Mouse (Mus musculus) kidney, embryonic 14.5 days (tissue): ENCODE results near the gene Mpdz. TPM values are rescaled to one million over a fixed set of nuclear protein-coding genes. Genes with fewer than 3 reads are reported as not detected.

ENCODE experiments used
- ATAC-seq: fragments of 200-750 bp; cut with Nextera tagmentation; 2 replicates; pipeline ENCODE4 v1.8.0; 2017; ENCODE audit warnings: moderate number of reproducible peaks, mild to moderate bottlenecking, moderate TSS enrichment, moderate library complexity; ENCODE audit not compliant: low FRiP score, low TSS enrichment
- H3K27ac ChIP-seq: fragments of 300-500 bp; sonication (generic); 2 replicates; pipeline ENCODE4 v1.5.1; 2014; ENCODE audit warnings: low read depth, mild to moderate bottlenecking, low read length, moderate library complexity, mixed read lengths
- H3K27me3 ChIP-seq: fragments of 300-500 bp; sonication (generic); 2 replicates; pipeline ENCODE4 v1.6.1; 2014; ENCODE audit warnings: mild to moderate bottlenecking, low read length; ENCODE audit not compliant: control insufficient read depth, insufficient read depth
- H3K36me3 ChIP-seq: fragments of 300-500 bp; sonication (generic); 2 replicates; pipeline ENCODE4 v1.6.1; 2014; ENCODE audit warnings: low read length, mixed read lengths; ENCODE audit not compliant: control insufficient read depth, insufficient read depth
- H3K4me1 ChIP-seq: fragments of 300-500 bp; sonication (generic); 2 replicates; pipeline ENCODE4 v1.6.1; 2014; ENCODE audit warnings: low read length, mixed read lengths; ENCODE audit not compliant: control insufficient read depth, insufficient read depth
- H3K4me2 ChIP-seq: fragments of 300-500 bp; sonication (generic); replicated peaks from 2 replicates; pipeline ENCODE4 v1.6.1; 2014; ENCODE audit warnings: low read depth, mild to moderate bottlenecking, low read length
- H3K4me3 ChIP-seq: fragments of 300-500 bp; sonication (generic); 2 replicates; pipeline ENCODE4 v1.5.1; 2014; ENCODE audit warnings: mild to moderate bottlenecking, low read length
- H3K9ac ChIP-seq: fragments of 300-500 bp; sonication (generic); 2 replicates; pipeline ENCODE4 v1.6.1; 2014; ENCODE audit warnings: low read depth, mild to moderate bottlenecking, low read length, moderate library complexity
- H3K9me3 ChIP-seq: fragments of 300-500 bp; sonication (generic); 2 replicates; pipeline ENCODE4 v1.6.1; 2016; ENCODE audit warnings: low read length; ENCODE audit not compliant: control insufficient read depth
- WGBS: fragments of 180-500 bp; shearing (Covaris S2); extraction: QIAGEN DNeasy Blood & Tissue Kit; methylation state at CpG from one replicate; pipeline ENCODE4 v1.1.7; 2014; 5-methylcytosine and 5-hydroxymethylcytosine counted together
- polyA plus RNA-seq: library from polyadenylated mRNA; unstranded; fragments of >200 nt; fragmentation: Nextera tagmentation; extraction: Ambion mirVana; gene quantifications from 2 replicates; pipeline ENCODE4 v1.2.1, GENCODE M21; 2014

Gene Mpdz
- polyA plus RNA-seq, 1 experiment from 2014 or later = 39.0 TPM

DNA sequence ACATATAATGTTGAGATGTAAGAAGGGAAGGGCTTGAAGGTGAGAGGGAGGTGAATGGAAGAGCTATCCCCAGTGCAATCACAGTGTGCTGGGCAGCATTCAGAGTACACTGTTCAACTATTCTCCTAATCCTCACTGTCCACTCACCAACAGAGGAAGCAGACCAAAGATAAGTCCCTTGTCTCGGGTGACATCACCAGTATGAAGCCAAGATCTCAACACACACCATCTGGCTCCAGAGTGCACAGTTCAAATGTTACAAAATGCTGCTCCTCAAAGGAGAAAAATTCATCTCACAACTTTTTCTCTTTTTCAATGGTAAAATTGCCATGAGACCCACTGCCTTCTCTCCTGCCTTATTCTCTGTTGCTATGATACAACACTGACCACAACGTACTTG, 21.0 kb downstream of the Mpdz start:
- no peak overlapping the region for H3K4me3 ChIP-seq

DNA sequence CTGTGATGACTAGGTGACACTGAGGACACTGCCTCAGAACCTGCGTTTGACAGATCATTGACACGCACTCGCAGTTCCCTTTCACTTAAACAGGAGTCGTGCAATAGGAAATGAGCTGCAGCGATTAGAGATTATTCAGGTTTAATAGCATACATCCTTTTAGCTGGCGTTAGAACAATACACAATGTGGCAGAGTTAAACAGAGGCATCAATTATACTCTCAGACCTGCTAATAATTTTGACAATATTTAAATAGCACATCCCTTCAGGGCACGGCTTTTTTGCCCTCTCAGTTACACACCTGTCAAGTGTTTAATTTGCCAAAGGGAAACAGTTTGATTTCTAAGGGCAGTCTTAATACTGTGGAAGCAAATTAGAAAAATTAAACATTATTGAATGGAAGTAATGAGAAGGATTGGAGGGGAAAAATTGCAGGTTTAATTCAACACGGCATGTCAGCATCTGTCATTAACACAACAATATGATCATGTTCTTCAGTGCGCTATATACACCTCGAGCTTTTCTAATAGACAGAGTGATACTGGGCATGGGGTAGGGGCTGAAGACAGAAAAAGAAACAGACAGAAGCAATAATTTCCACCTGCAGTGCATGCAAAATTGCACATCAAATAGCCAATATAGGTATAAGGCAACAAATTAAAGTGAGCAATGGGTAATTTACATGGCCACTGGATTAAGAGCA, 27.1 kb downstream of the Mpdz start:
- Histone ChIP-seq H3K27me3 (no peaks in the 10 kb centered on the region), H3K4me3 (no peak overlapping the region), H3K27ac (no peak overlapping the region), H3K4me2 (no peak overlapping the region), H3K36me3 (peaks cover 7% of the 10 kb centered on the region), H3K9ac (no peak overlapping the region), H3K4me1 (no peaks in the 10 kb centered on the region), H3K9me3 (no peaks in the 10 kb centered on the region)
- WGBS = 90% methylated on average over 10 of the region's 10 CpGs
- ATAC-seq = no peak

More for the DNA sequence above, 21.0 kb downstream of the Mpdz start:
- no peaks in the 10 kb centered on the region for H3K4me1 ChIP-seq
- ATAC-seq = no peak
- no peak overlapping the region for H3K27ac ChIP-seq
- no peaks in the 10 kb centered on the region for H3K9me3 ChIP-seq
- H3K27me3 ChIP-seq = no peaks in the 10 kb centered on the region
- H3K4me2 ChIP-seq = no peak overlapping the region
- H3K36me3 ChIP-seq = peaks cover 7% of the 10 kb centered on the region
- no peak overlapping the region for H3K9ac ChIP-seq
- WGBS = 69% methylated on average over 2 of the region's 2 CpGs

DNA sequence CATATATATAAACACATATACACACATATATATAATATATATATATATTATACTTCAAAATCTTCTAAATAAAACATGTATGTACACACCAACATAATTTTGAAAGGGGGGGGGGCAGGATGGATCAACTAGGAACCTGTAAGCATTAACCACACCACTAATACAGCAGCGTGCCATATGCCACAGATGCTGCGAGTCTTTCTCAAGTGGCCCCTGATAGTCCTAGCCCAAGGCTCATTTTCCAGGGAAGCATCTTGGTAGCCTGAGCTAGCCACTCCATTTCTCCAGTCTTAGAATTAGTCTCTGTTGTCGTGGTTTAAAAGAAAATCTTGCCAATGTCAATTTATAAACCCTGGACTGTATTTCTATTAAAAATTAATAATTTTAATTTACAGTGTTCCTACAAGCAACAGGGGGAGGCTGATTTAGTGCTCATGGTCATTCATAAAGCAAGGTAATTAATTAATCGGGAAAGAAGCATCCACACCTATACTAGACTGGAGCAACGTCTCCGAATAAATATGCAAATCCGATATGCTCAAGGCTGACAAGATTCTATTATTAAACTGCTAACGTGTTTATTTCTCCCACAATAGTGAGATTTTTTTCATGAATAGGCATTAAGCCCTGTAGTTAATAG, 27.8 kb downstream of the Mpdz start:
- ATAC-seq = no peak
- H3K4me1 ChIP-seq = no peaks in the 10 kb centered on the region
- no peak overlapping the region for H3K27ac ChIP-seq
- H3K4me3 ChIP-seq = no peak overlapping the region
- no peak overlapping the region for H3K4me2 ChIP-seq
- peaks cover 7% of the 10 kb centered on the region for H3K36me3 ChIP-seq
- H3K9me3 ChIP-seq = no peaks in the 10 kb centered on the region
- no peaks in the 10 kb centered on the region for H3K27me3 ChIP-seq
- 95% methylated on average over 8 of the region's 8 CpGs for WGBS
- no peak overlapping the region for H3K9ac ChIP-seq

DNA sequence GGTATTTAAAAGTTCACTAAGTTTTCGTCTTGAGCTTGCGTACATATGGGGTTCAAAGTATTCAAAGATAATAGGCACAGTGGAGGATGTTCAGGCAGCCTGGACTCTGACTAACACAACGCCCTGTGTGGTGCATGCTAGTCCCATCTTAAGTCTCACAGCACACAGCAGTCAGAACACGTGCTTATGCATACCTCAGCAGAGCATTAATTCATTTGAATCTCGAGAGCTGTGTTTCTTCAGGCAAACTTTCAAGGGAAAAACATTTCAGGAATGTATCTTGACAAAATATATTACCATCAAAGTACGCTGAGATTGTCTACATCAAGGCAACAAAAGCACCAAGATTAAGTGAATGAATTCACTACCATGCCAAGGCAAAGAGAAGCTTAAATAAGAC, 45.7 kb downstream of the Mpdz start:
- Histone ChIP-seq H3K9me3 (no peaks in the 10 kb centered on the region), H3K9ac (no peak overlapping the region), H3K36me3 (no peaks in the 10 kb centered on the region; the same call in 1 of the 2 replicates), H3K4me2 (no peak overlapping the region), H3K4me1 (no peaks in the 10 kb centered on the region), H3K27me3 (no peaks in the 10 kb centered on the region), H3K4me3 (no peak overlapping the region), H3K27ac (no peak overlapping the region)
- 82% methylated on average over 6 of the region's 6 CpGs for WGBS
- no peak for ATAC-seq

DNA sequence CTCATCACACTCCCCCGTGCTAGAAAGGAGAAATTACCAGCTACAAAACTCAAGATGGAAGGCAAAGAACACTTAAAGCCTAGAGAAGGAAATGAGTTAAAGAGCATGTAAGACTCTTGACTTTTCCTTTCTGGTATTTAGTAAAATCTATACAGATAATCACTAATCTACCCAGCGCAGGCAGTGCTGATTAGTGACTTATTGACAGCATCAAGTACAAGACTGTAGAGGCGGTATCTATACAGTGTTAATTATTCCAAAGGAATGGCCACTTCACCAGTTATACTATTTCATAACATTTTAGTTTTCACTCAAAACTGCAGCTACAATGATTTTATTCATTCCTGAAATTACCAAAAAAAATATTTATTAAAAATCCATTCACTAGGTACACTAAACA, 49.7 kb downstream of the Mpdz start:
- Histone ChIP-seq H3K9me3 (no peaks in the 10 kb centered on the region), H3K27ac (no peak overlapping the region)
- WGBS = 88% methylated on average over 3 of the region's 3 CpGs

DNA sequence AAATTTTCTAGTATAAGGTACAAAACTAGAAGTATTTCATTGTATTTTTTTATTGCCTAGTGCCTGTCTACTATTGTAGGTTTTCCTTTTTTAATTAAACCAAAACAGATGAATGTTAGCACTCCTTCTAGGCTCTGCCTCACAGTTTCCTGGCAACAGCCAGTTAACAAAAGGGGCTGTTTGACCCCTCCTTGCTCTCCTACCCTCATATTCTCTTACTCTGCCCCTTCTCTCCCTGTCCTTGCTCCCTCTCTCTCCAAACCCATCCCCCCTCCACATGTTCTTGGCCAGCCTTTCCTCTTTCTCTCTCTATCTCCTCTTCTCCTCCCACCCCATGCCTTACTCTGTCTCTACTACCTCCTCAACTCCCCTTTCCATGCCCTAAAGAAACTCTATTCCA, 53.4 kb downstream of the Mpdz start:
- Histone ChIP-seq H3K4me1 (no peaks in the 10 kb centered on the region), H3K9ac (no peak overlapping the region), H3K27me3 (no peaks in the 10 kb centered on the region), H3K36me3 (peaks cover 4% of the 10 kb centered on the region; the same call in 1 of the 2 replicates), H3K4me2 (no peak overlapping the region), H3K9me3 (no peaks in the 10 kb centered on the region), H3K27ac (no peak overlapping the region; the same call in 1 of the 2 replicates), H3K4me3 (no peak overlapping the region)
- no peak for ATAC-seq

More for the DNA sequence above, 49.7 kb downstream of the Mpdz start:
- no peak overlapping the region for H3K4me3 ChIP-seq
- H3K4me1 ChIP-seq = no peaks in the 10 kb centered on the region
- no peak for ATAC-seq
- no peak overlapping the region for H3K4me2 ChIP-seq
- no peaks in the 10 kb centered on the region for H3K27me3 ChIP-seq
- no peak overlapping the region for H3K9ac ChIP-seq
- no peaks in the 10 kb centered on the region; the same call in 1 of the 2 replicates for H3K36me3 ChIP-seq

DNA sequence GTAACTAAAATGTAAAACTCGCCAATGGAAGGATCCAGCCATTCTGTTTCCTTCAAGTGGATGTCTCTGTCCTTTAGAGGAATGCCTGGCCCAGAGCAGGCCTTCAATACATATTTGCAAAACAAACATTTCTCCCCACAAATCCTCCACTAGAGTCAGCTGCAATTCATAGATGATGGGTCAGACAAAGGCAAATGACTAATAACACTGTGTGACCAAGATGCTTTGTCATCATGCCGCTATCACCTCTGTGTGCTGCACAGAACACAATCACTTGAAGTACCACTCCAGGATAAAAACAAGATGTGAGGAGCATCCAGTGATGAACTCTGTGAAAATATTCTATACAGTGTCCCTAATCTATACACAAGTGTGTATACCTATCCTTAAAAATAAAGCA, 55.0 kb downstream of the Mpdz start:
- Histone ChIP-seq H3K4me2 (no peak overlapping the region), H3K4me3 (no peak overlapping the region), H3K36me3 (peaks cover 20% of the 10 kb centered on the region; the same call in 1 of the 2 replicates), H3K4me1 (no peaks in the 10 kb centered on the region), H3K9ac (no peak overlapping the region), H3K27me3 (no peaks in the 10 kb centered on the region), H3K27ac (no peak overlapping the region), H3K9me3 (no peaks in the 10 kb centered on the region)
- no peak for ATAC-seq
- 89% methylated on average over 2 of the region's 2 CpGs for WGBS

DNA sequence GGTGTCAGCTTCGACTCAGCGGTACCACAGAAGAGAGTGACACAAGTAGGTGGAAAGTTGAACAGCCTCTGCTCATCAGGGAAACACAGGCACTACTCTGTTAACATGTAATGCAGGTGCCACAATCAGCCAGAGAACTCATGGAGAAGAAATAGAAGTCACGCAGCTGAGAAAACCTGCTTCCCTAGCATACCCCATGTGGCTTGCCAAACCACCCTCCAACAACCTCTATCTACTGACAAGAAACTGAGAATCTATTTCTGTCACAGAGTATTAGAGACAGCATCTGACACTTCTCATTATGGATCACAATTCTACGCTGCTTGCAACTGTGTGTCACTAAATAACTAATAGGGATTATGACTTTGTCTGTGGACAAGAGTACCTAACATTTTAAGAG, 70.3 kb downstream of the Mpdz start:
- Histone ChIP-seq H3K4me3 (no peak overlapping the region), H3K27ac (no peak overlapping the region), H3K4me1 (no peaks in the 10 kb centered on the region), H3K4me2 (no peak overlapping the region), H3K9me3 (no peaks in the 10 kb centered on the region), H3K27me3 (no peaks in the 10 kb centered on the region), H3K9ac (no peak overlapping the region), H3K36me3 (peaks cover 8% of the 10 kb centered on the region; the same call in 1 of the 2 replicates)
- no peak for ATAC-seq
- WGBS = 95% methylated on average over 4 of the region's 4 CpGs

DNA sequence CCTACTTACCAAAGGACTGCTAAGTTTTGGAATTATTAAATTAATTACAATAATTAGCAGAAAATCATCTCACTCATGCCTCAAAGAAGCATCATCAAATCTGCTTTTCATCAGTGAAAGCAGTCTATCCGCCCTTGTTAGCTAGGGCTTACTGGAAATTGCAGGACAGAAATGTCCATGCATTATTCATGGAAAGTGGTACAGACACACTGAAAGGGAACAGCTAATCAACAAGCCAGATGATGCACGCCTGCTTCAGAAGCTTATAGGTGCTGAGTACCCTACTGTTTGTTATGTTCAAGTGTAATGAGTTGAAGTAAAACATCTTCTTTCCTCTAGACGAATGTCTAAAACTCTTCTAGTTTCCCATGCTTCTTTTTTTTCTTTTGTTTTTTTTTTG, 91.2 kb downstream of the Mpdz start:
- H3K9me3 ChIP-seq = no peaks in the 10 kb centered on the region
- no peak overlapping the region for H3K4me3 ChIP-seq
- no peak overlapping the region for H3K27ac ChIP-seq
- 93% methylated on average over 3 of the region's 3 CpGs for WGBS
- no peak overlapping the region for H3K4me2 ChIP-seq
- H3K27me3 ChIP-seq = no peaks in the 10 kb centered on the region
- no peak overlapping the region for H3K9ac ChIP-seq
- ATAC-seq = no peak
- no peaks in the 10 kb centered on the region for H3K4me1 ChIP-seq
- H3K36me3 ChIP-seq = peaks cover 26% of the 10 kb centered on the region; the same call in 1 of the 2 replicates
